Mouse (Mus musculus): ENCODE measurements around the gene Tgfb1.
A peak's percentile ranks its signal among the peaks of the same experiment; 100 is the strongest.

Gene Tgfb1

DNA sequence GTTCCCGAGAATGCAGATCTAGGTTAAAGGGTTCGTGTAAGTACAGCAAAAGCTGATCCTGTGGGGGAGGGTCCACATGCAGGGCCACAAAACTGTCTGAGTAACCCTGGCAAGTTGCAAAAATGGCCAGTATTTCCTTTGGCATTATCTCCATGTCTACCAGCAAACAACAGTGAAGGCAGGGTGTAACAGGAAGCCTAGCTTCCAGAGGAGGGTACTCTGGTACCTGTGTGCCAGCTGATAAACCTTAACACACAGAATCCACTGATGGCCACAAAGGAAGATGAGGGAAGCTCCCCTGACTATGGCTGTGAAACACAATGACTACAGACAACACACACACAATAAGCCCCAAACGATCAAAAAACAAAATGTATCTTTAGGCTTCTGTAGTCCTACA is 51.5 kb downstream of the Tgfb1 start:
- no peak for DNase-seq

GRCm38 (mm10) chr7:25746844-25747243 is 60.0 kb downstream of the Tgfb1 start:
- no peak for DNase-seq

DNA sequence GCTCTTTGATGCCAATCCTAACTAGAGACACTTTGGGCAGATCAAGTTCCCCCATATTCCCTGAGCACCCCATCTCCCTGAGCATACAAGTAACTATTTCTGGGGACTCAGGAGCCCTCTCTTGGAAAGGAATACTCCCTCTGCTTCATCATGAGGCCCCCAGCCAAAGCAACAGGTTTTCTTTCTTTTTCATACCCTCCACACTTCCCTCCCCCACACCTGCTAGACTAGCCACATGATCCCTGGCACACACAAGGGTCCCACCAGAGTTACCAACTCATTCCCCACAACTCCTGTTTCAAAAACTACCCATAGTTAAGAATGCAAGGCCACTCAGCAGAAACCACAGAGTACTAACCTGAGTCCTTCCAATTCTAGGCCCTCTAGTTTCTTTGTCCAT is 66.3 kb downstream of the Tgfb1 start:
- DNase-seq = no peak

GRCm38 (mm10) chr7:25753643-25754438 is 67.0 kb downstream of the Tgfb1 start:
- peak; percentile 22 for DNase-seq

DNA sequence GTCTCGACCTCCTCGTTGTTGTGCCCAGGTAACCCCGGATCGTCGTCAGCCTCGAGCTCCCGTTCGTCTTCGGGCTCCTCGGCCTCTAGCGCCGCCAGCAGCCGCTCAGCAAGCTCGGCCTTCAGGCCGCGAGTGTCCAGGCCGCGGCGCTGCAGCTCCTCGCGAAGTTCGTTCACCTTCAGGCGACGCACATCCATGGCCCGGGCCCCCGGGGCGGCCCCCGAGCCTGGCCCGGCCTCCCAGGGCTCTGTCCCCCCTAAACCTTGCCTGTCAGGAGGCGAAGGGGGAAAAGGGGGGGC is 67.6 kb downstream of the Tgfb1 start:
- no peak for DNase-seq

Data from cerebellum, adult 8-10 months (tissue).